Comparison of ENCODE assay signal across 8 mouse cellular contexts in the genomic region with DNA sequence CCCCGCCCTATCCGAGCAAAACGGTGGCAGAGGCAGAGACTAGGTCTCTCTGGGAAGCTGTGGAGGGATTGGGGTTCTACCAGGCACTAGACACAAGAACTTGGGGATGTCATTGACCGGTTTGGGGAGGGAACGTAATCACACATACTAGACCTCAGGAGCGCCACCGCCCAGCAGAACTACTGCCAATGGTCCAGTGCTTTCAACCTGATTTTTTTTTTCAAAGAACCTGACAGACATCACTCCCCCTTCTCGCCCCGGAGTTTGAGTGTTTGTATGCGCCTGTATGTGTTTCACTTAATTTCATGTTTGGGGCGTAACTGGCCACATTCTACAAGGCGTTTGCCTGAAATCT. TPM values are rescaled to one million over a fixed set of nuclear protein-coding genes. Genes with fewer than 3 reads are reported as not detected.
DNase-seq lines count a peak whose midpoint lies in the region; ATAC-seq and TF ChIP-seq lines count a peak whose summit lies in the region.

No protein-coding gene starts in this region.

- no peak overlapping the region for H3K9ac ChIP-seq in intestine, postnatal 0 days (ENCODE audit: low read depth, low read length)
- H3K9ac ChIP-seq in neural tube, embryonic 13.5 days: peak overlapping the region; percentile 68

- TF ChIP-seq CTCF in left cerebral cortex, adult 2 months (IDR thresholded peaks at IDR 0.05): no peak
- no peak for TF ChIP-seq CTCF in embryonic fibroblast, embryonic 13.5 days (IDR thresholded peaks at IDR 0.05; ENCODE audit: borderline replicate concordance, insufficient read depth, low read length)
- no peak; the same call in 1 of the 2 replicates for TF ChIP-seq CTCF in intestine, postnatal 0 days (IDR thresholded peaks at IDR 0.05; ENCODE audit: low read depth)

- 5% methylated on average over 12 of the region's 12 CpGs for WGBS in intestine, postnatal 0 days
- under 1% methylated on average over 12 of the region's 12 CpGs for WGBS in neural tube, embryonic 13.5 days

- no peaks in the 10 kb centered on the region for H3K9me3 ChIP-seq in intestine, postnatal 0 days (ENCODE audit: control insufficient read depth)
- H3K9me3 ChIP-seq in neural tube, embryonic 13.5 days: no peaks in the 10 kb centered on the region

- DNase-seq in left cerebral cortex, adult 2 months (ENCODE audit: extremely low spot score in 1 of 2, low spot score in 2 of 2): peak in 1 of 2 experiments; percentile 49
- no peak for DNase-seq in left cerebral cortex, postnatal 10 days (ENCODE audit: extremely low spot score in 1 of 2, low spot score in 2 of 2)
- DNase-seq in cerebellum, postnatal 4 days (ENCODE audit: low spot score in 2 of 2): no peak
- DNase-seq in adipocyte (ENCODE audit: low spot score): no peak
- no peak for DNase-seq in spleen, postnatal 4 days (ENCODE audit: low spot score in 2 of 2)

- TF ChIP-seq POLR2A in embryonic fibroblast, embryonic 13.5 days (IDR thresholded peaks at IDR 0.05; ENCODE audit: low read depth, low read length): no peak

- H3K4me3 ChIP-seq in left cerebral cortex, adult 2 months: peak overlapping the region; percentile 73
- H3K4me3 ChIP-seq in embryonic fibroblast, embryonic 13.5 days (ENCODE audit: insufficient read depth, low read length): peak overlapping the region; percentile 36
- peak overlapping the region; percentile 31 for H3K4me3 ChIP-seq in intestine, postnatal 0 days (ENCODE audit: low read depth, low read length)
- H3K4me3 ChIP-seq in neural tube, embryonic 13.5 days: peak overlapping the region; percentile 65

- intact Hi-C loops in left cerebral cortex, adult 2 months (cut with DNase I): loop anchor here (5.0 kb wide), 1 partner anchor 124 kb away; no protein-coding TSS in a partner anchor
- intact Hi-C loops in left cerebral cortex, postnatal 10 days (cut with DNase I): no loop called here

- peak overlapping the region; percentile 60 for H3K4me2 ChIP-seq in intestine, postnatal 0 days (replicated peaks; ENCODE audit: low read depth)
- peak overlapping the region; percentile 96 for H3K4me2 ChIP-seq in neural tube, embryonic 13.5 days

- H3K27ac ChIP-seq in left cerebral cortex, adult 2 months: peak overlapping the region; percentile 83
- no peak overlapping the region for H3K27ac ChIP-seq in embryonic fibroblast, embryonic 13.5 days (ENCODE audit: insufficient read depth, low read length)
- no peak overlapping the region for H3K27ac ChIP-seq in intestine, postnatal 0 days (ENCODE audit: low read depth, low read length)
- peak overlapping the region; percentile 59 for H3K27ac ChIP-seq in neural tube, embryonic 13.5 days (replicated peaks)

- no peaks in the 10 kb centered on the region for H3K4me1 ChIP-seq in embryonic fibroblast, embryonic 13.5 days (ENCODE audit: control insufficient read depth, insufficient read depth, low read length)
- H3K4me1 ChIP-seq in intestine, postnatal 0 days (replicated peaks; ENCODE audit: control insufficient read depth, insufficient read depth, low read length): no peaks in the 10 kb centered on the region
- H3K4me1 ChIP-seq in neural tube, embryonic 13.5 days (replicated peaks): peaks cover 33% of the 10 kb centered on the region

- ATAC-seq in intestine, postnatal 0 days: no peak
- ATAC-seq in neural tube, embryonic 13.5 days (ENCODE audit: low read depth): no peak; the same call in 1 of the 2 replicates

- H3K36me3 ChIP-seq in intestine, postnatal 0 days (ENCODE audit: control insufficient read depth, insufficient read depth): no peaks in the 10 kb centered on the region
- no peaks in the 10 kb centered on the region for H3K36me3 ChIP-seq in neural tube, embryonic 13.5 days

- H3K27me3 ChIP-seq in intestine, postnatal 0 days (replicated peaks; ENCODE audit: control insufficient read depth, insufficient read depth, low read length): peaks cover 32% of the 10 kb centered on the region
- H3K27me3 ChIP-seq in neural tube, embryonic 13.5 days: peaks cover 24% of the 10 kb centered on the region; the same call in 1 of the 2 replicates

RNA-seq across cellular contexts. Expression of a gene that starts 1.1 kb away (rescaled TPM):
- 10 to 100 TPM; 16.9 to 21.8 TPM for total RNA-seq in left cerebral cortex, adult 2 months (2021)
- total RNA-seq in left cerebral cortex, postnatal 10 days (2021): 10 to 100 TPM; 17.3 to 19.3 TPM
- polyA plus RNA-seq in embryonic fibroblast, embryonic 13.5 days (2011; ENCODE audit: insufficient read length, low read depth, missing spikeins): not detected in 2 replicates
- polyA plus RNA-seq in intestine, postnatal 0 days (2015; fragmentation: Nextera tagmentation; extraction: Ambion mirVana): 0.26 and 0.63 TPM in 2 replicates
- polyA plus RNA-seq in neural tube, embryonic 13.5 days (2015; fragmentation: Nextera tagmentation; extraction: Ambion mirVana): 5.4 and 7.2 TPM in 2 replicates

Comparison
In these comparisons a context has a peak if more than half of its experiments do, and no peak if none do; other contexts are left out.
1. H3K27ac ChIP-seq: peak in left cerebral cortex, adult 2 months (single experiment) and neural tube, embryonic 13.5 days (single experiment); none in embryonic fibroblast, embryonic 13.5 days (single experiment) and intestine, postnatal 0 days (single experiment).
2. Peak in every context shown above with its lines, with median percentiles within 50 percentile points of each other: H3K4me3 ChIP-seq.